Mouse (Mus musculus): Measurements from ENCODE around the gene Myo10.

DNA sequence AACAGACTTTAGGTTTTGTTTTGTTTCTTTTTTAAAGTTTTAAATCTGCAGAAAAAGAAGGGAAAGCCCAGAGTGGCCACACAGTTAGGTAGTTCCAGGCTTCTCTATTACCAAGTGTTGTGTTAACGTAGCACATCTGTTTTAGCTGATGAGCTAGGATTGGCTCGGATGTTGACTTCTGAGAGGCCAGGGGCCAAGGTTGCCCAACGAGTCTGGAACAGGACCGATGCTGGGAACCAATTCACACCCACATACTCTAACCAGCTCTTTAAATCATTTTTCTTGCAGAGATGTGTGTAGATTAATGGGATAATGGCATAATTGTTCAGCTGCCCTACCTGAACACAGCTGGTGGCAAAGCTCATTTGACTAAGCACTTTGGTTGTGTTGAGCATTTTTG lies 1.8 kb upstream of the Myo10 start:
- TF ChIP-seq CTCF (conservative IDR thresholded peaks at IDR 0.05; ENCODE audit: insufficient read depth, insufficient read length, low read depth, low read length): no peak
- no peak for TF ChIP-seq POLR2A (IDR thresholded peaks at IDR 0.05; ENCODE audit: low read depth, low read length)

Measured in kidney, adult 2 months (tissue).